Mouse (Mus musculus): Measurements from ENCODE around the gene Gzmf. TPM values are rescaled to one million over a fixed set of nuclear protein-coding genes. Genes with fewer than 3 reads are reported as not detected.
A peak's percentile ranks its signal among the peaks of the same experiment; 100 is the strongest.
"Not testable (repeated sequence)": the region's sequence is repeated elsewhere in the genome, so short reads cannot be mapped to it uniquely, and the experiment has no call there.

Gzmf gene
- total RNA-seq (2015) (not detected in 2 replicates), total RNA-seq (2017) (not detected in 2 replicates)

- no peak for ATAC-seq (ENCODE audit: poor library complexity, severe bottlenecking)
These were observed at the start of gene Gzmf for GRCm38 (mm10) chr14:56211317-56211716. TSS of gene Gzmf (minus strand) at chr14:56211417.

- ATAC-seq (ENCODE audit: poor library complexity, severe bottlenecking) = no peak
These were observed 29.2 kb upstream of the Gzmf start for GRCm38 (mm10) chr14:56240409-56240808.

- ATAC-seq (ENCODE audit: poor library complexity, severe bottlenecking) = no peak
These were observed 23.3 kb upstream of the Gzmf start, which contains the start of gene Gzmc for GRCm38 (mm10) chr14:56234556-56234955. TSS of gene Gzmc (minus strand) at chr14:56234656.

GRCm38 (mm10) chr14:56205613-56206012, 5.6 kb downstream of the Gzmf start:
- no peak for ATAC-seq (ENCODE audit: poor library complexity, severe bottlenecking)

- not testable (repeated sequence) for ATAC-seq (ENCODE audit: poor library complexity, severe bottlenecking)
These were observed 6.2 kb downstream of the Gzmf start for GRCm38 (mm10) chr14:56205021-56205420.

- ATAC-seq (ENCODE audit: poor library complexity, severe bottlenecking) = peak; percentile 60
These were observed 7.2 kb downstream of the Gzmf start for GRCm38 (mm10) chr14:56203975-56204374.

- no peak for ATAC-seq (ENCODE audit: poor library complexity, severe bottlenecking)
These were observed 24.3 kb downstream of the Gzmf start for GRCm38 (mm10) chr14:56186946-56187345.

GRCm38 (mm10) chr14:56186521-56186920, 24.7 kb downstream of the Gzmf start:
- no peak for ATAC-seq (ENCODE audit: poor library complexity, severe bottlenecking)

GRCm38 (mm10) chr14:56177651-56178050, 33.6 kb downstream of the Gzmf start:
- 0 out of 2 replicates have a peak, but pooled peaks have one; percentile 40 for ATAC-seq (ENCODE audit: poor library complexity, severe bottlenecking)

GRCm38 (mm10) chr14:56174499-56174898, 36.7 kb downstream of the Gzmf start, which contains the start of gene Gzmn:
TSS of gene Gzmn (minus strand) at chr14:56174599.
- no peak for ATAC-seq (ENCODE audit: poor library complexity, severe bottlenecking)

GRCm38 (mm10) chr14:56173396-56173795, 37.8 kb downstream of the Gzmf start:
- ATAC-seq (ENCODE audit: poor library complexity, severe bottlenecking) = no peak

- no peak for ATAC-seq (ENCODE audit: poor library complexity, severe bottlenecking)
These were observed 38.5 kb downstream of the Gzmf start for GRCm38 (mm10) chr14:56172744-56173143.

GRCm38 (mm10) chr14:56168009-56168408, 43.2 kb downstream of the Gzmf start:
- ATAC-seq (ENCODE audit: poor library complexity, severe bottlenecking) = no peak

GRCm38 (mm10) chr14:56162109-56162508, 49.1 kb downstream of the Gzmf start:
- no peak for ATAC-seq (ENCODE audit: poor library complexity, severe bottlenecking)

- not testable (repeated sequence) for ATAC-seq (ENCODE audit: poor library complexity, severe bottlenecking)
These were observed 51.7 kb downstream of the Gzmf start, which contains the start of gene Gzmg for GRCm38 (mm10) chr14:56159479-56159878. TSS of gene Gzmg (minus strand) at chr14:56159579.

GRCm38 (mm10) chr14:56155340-56155739, 55.9 kb downstream of the Gzmf start:
- no peak for ATAC-seq (ENCODE audit: poor library complexity, severe bottlenecking)

Other genes starting within 250 kb of the Gzmf start
- gene Mcpt1, start 193.4 kb downstream of the Gzmf start, total RNA-seq (2015) = not detected in 2 replicates
- gene Mcpt1, start 193.4 kb downstream of the Gzmf start, total RNA-seq (2017) = not detected in 2 replicates
- not detected in 2 replicates for gene Mcpt9, start 180.9 kb downstream of the Gzmf start, total RNA-seq (2015)
- not detected in 2 replicates for gene Mcpt9, start 180.9 kb downstream of the Gzmf start, total RNA-seq (2017)
- not detected in 2 replicates for gene Mcpt2, start 169.4 kb downstream of the Gzmf start, total RNA-seq (2015)
- gene Mcpt2, start 169.4 kb downstream of the Gzmf start, total RNA-seq (2017) = not detected in 2 replicates
- not detected in 2 replicates for gene Mcpt4, start 149.1 kb downstream of the Gzmf start, total RNA-seq (2015)
- not detected in 2 replicates for gene Mcpt4, start 149.1 kb downstream of the Gzmf start, total RNA-seq (2017)
- gene Mcpt8, start 126.1 kb downstream of the Gzmf start, total RNA-seq (2015) = 641 and 651 TPM in 2 replicates
- 298 and 314 TPM in 2 replicates for gene Mcpt8, start 126.1 kb downstream of the Gzmf start, total RNA-seq (2017)
- gene Ctsg, start 108.8 kb downstream of the Gzmf start, total RNA-seq (2015) = 302 and 309 TPM in 2 replicates
- 280 and 285 TPM in 2 replicates for gene Ctsg, start 108.8 kb downstream of the Gzmf start, total RNA-seq (2017)
- gene Gzme, start 90.8 kb downstream of the Gzmf start, total RNA-seq (2015) = not detected in 2 replicates
- not detected in 2 replicates for gene Gzme, start 90.8 kb downstream of the Gzmf start, total RNA-seq (2017)
- gene Gzmd, start 78.8 kb downstream of the Gzmf start, total RNA-seq (2015) = not detected in 2 replicates
- gene Gzmd, start 78.8 kb downstream of the Gzmf start, total RNA-seq (2017) = not detected in 2 replicates
- gene Gzmg, start 51.8 kb downstream of the Gzmf start, total RNA-seq (2015) = not detected in 2 replicates
- not detected in 2 replicates for gene Gzmg, start 51.8 kb downstream of the Gzmf start, total RNA-seq (2017)
- not detected in 2 replicates for gene Gzmn, start 36.8 kb downstream of the Gzmf start, total RNA-seq (2015)
- gene Gzmn, start 36.8 kb downstream of the Gzmf start, total RNA-seq (2017) = not detected in 2 replicates
- 0.16 TPM in 1 of 2 replicates, not detected in the other for gene Gzmc, start 23.2 kb upstream of the Gzmf start, total RNA-seq (2015)
- not detected in 2 replicates for gene Gzmc, start 23.2 kb upstream of the Gzmf start, total RNA-seq (2017)
- gene Gzmb, start 50.8 kb upstream of the Gzmf start, total RNA-seq (2015) = 1.8 and 2.1 TPM in 2 replicates
- gene Gzmb, start 50.8 kb upstream of the Gzmf start, total RNA-seq (2017) = 1.7 and 2.1 TPM in 2 replicates
- not detected in 2 replicates for gene Atp12a, start 153.7 kb upstream of the Gzmf start, total RNA-seq (2015)
- gene Atp12a, start 153.7 kb upstream of the Gzmf start, total RNA-seq (2017) = not detected in 2 replicates
- 0.65 and 1.1 TPM in 2 replicates for gene Rnf17, start 191.2 kb upstream of the Gzmf start, total RNA-seq (2015)
- gene Rnf17, start 191.2 kb upstream of the Gzmf start, total RNA-seq (2017) = 0.65 and 1.5 TPM in 2 replicates